ENCODE assay signal across 14 mouse cellular contexts in genomic region chrX:102065213-102065775, GRCm38 (mm10). TPM values are rescaled to one million over a fixed set of nuclear protein-coding genes. Genes with fewer than 3 reads are reported as not detected.
DNase-seq lines count a peak whose midpoint lies in the region; ATAC-seq and TF ChIP-seq lines count a peak whose summit lies in the region.
"Had no signal": no experiment of that assay in that cellular context is flagged by ENCODE, and none has a peak within 500 bp of the region (broad histone marks: within the 10 kb centered on the region; RNA-seq: fewer than 3 reads in every experiment).

No protein-coding gene starts in this region.

- no peak overlapping the region for H3K4me2 ChIP-seq in midbrain, embryonic 16.5 days (ENCODE audit: low read length)
- H3K4me2 ChIP-seq: heart, embryonic 11.5 days; hindbrain, embryonic 13.5 days had no signal

- WGBS in midbrain, embryonic 16.5 days = 47% methylated on average over 4 of the region's 4 CpGs
- WGBS in midbrain, embryonic 10.5 days = 40% methylated on average over 4 of the region's 4 CpGs
- WGBS in macrophage (ENCODE audit: missing documents) = 50% methylated on average over 4 of the region's 4 CpGs

- no peaks in the 10 kb centered on the region for H3K27me3 ChIP-seq in midbrain, embryonic 16.5 days (ENCODE audit: control insufficient read depth, insufficient read depth, low read depth, low read length)
- H3K27me3 ChIP-seq in midbrain, embryonic 10.5 days (ENCODE audit: low read depth, poor library complexity, severe bottlenecking) = peaks cover 100% of the 10 kb centered on the region

- DNase-seq in gastrocnemius, adult 2 months = no peak
- DNase-seq in gastrocnemius, postnatal 4 days (ENCODE audit: low spot score in 2 of 2) = no peak
- DNase-seq in midbrain, embryonic 10.5 days (ENCODE audit: low spot score) = no peak
- DNase-seq in left cerebral cortex, adult 11 months (ENCODE audit: low spot score) = no peak
- no peak for DNase-seq in adrenal gland, adult 8-10 months
- DNase-seq: adrenal gland, postnatal 36 days had no signal

- H3K79me2 ChIP-seq in macrophage (ENCODE audit: inconsistent target) = no peaks in the 10 kb centered on the region

- H3K27ac ChIP-seq in gastrocnemius, adult 2 months = peak overlapping the region; percentile 35; the same call in 1 of the 2 replicates
- no peak overlapping the region for H3K27ac ChIP-seq in midbrain, embryonic 16.5 days (ENCODE audit: low read length)
- H3K27ac ChIP-seq in midbrain, embryonic 10.5 days (replicated peaks) = no peak overlapping the region
- H3K27ac ChIP-seq in macrophage = peak overlapping the region; percentile 29
- H3K27ac ChIP-seq: hindbrain, embryonic 13.5 days; limb, embryonic 10.5 days had no signal

- H3K4me3 ChIP-seq in gastrocnemius, adult 2 months = no peak overlapping the region
- no peak overlapping the region for H3K4me3 ChIP-seq in midbrain, embryonic 16.5 days (ENCODE audit: low read depth, low read length)
- no peak overlapping the region for H3K4me3 ChIP-seq in midbrain, embryonic 10.5 days
- no peak overlapping the region for H3K4me3 ChIP-seq in macrophage (ENCODE audit: inconsistent target)
- H3K4me3 ChIP-seq: hindbrain, embryonic 13.5 days; limb, embryonic 10.5 days had no signal

- H3K4me1 ChIP-seq in midbrain, embryonic 16.5 days (ENCODE audit: control insufficient read depth, insufficient read depth, low read length) = peaks cover 14% of the 10 kb centered on the region; the same call in 1 of the 2 replicates
- H3K4me1 ChIP-seq in midbrain, embryonic 10.5 days = peaks cover 37% of the 10 kb centered on the region

- TF ChIP-seq CTCF in gastrocnemius, adult 2 months (IDR thresholded peaks at IDR 0.05) = no peak

- ATAC-seq in midbrain, embryonic 16.5 days = no peak
- ATAC-seq: liver, postnatal 0 days had no signal

- intact Hi-C loops in gastrocnemius, adult 2 months (cut with DNase I) = loop anchor here (5.0 to 10.0 kb wide), 2 partner anchors 83 to 260 kb away; no protein-coding TSS in a partner anchor

- no peaks in the 10 kb centered on the region for H3K36me3 ChIP-seq in midbrain, embryonic 16.5 days (ENCODE audit: control insufficient read depth, insufficient read depth, low read length)
- H3K36me3 ChIP-seq in midbrain, embryonic 10.5 days = peaks cover 19% of the 10 kb centered on the region
- no peaks in the 10 kb centered on the region for H3K36me3 ChIP-seq in macrophage (ENCODE audit: inconsistent target)
- H3K36me3 ChIP-seq: G1E; hindbrain, embryonic 13.5 days had no signal

- H3K9me3 ChIP-seq in midbrain, embryonic 16.5 days (replicated peaks; ENCODE audit: control insufficient read depth, low read length, poor library complexity, severe bottlenecking) = no peaks in the 10 kb centered on the region
- no peaks in the 10 kb centered on the region for H3K9me3 ChIP-seq in midbrain, embryonic 10.5 days (replicated peaks)
- H3K9me3 ChIP-seq: G1E; hindbrain, embryonic 13.5 days; limb, embryonic 10.5 days had no signal

- 0 out of 2 replicates have a peak overlapping the region, but pooled peaks have one; percentile 6 for H3K9ac ChIP-seq in midbrain, embryonic 16.5 days (ENCODE audit: low read depth, low read length)
- H3K9ac ChIP-seq: forebrain, postnatal 0 days; hindbrain, embryonic 13.5 days; liver, postnatal 0 days had no signal

RNA-seq across cellular contexts. Expression of gene Rtl5, which starts 5.8 kb away (rescaled TPM):
- total RNA-seq in gastrocnemius, adult 2 months (2021) = under 1 TPM; 0.53 to 0.94 TPM
- 1 to 10 TPM; 2.9 to 3.6 TPM for total RNA-seq in gastrocnemius, postnatal 4 days (2021)
- 9.7 and 13.5 TPM in 2 replicates for polyA plus RNA-seq in midbrain, embryonic 16.5 days (2015; fragmentation: Nextera tagmentation; extraction: Ambion mirVana)
- 4.0 and 4.8 TPM in 2 replicates for polyA plus RNA-seq in midbrain, embryonic 10.5 days (2016; fragmentation: Nextera tagmentation; extraction: Ambion mirVana)
- total RNA-seq in macrophage (2018; cell fraction: chromatin; rRNA removed) = 10 to 100 TPM in 19 of 26 experiments, 1 to 10 TPM in 7; 5.0 to 83.3 (median 14.5) TPM
- 10 to 100 TPM in 20 of 26 experiments, 1 to 10 TPM in 6; 6.2 to 28.4 (median 14.0) TPM for total RNA-seq in macrophage (2018; cell fraction: cytosol; rRNA removed)
- total RNA-seq in macrophage (2018; cell fraction: nucleus; rRNA removed) = 10 to 100 TPM in 25 of 26 experiments, 1 to 10 TPM in 1; 8.4 to 57.4 (median 25.4) TPM
- polyA plus RNA-seq in macrophage (2018) = 7.6 to 21.8 TPM (median 8.2 TPM) in 3 replicates
- 10 to 100 TPM in 2 of 4 experiments, 1 to 10 TPM in 2; 7.8 to 15.2 (median 11.5) TPM for total RNA-seq in adrenal gland, adult 8-10 months (2022)
- polyA plus RNA-seq: G1E had no signal

RNA-seq across cellular contexts. Expression of gene Pin4, which starts 54.0 kb away (rescaled TPM):
- 10 to 100 TPM; 25.0 to 40.3 TPM for total RNA-seq in gastrocnemius, adult 2 months (2021)
- total RNA-seq in gastrocnemius, postnatal 4 days (2021) = 10 to 100 TPM; 38.8 to 42.2 TPM
- 44.8 and 55.2 TPM in 2 replicates for polyA plus RNA-seq in midbrain, embryonic 16.5 days (2015; fragmentation: Nextera tagmentation; extraction: Ambion mirVana)
- 67.8 and 70.2 TPM in 2 replicates for polyA plus RNA-seq in midbrain, embryonic 10.5 days (2016; fragmentation: Nextera tagmentation; extraction: Ambion mirVana)
- total RNA-seq in macrophage (2018; cell fraction: chromatin; rRNA removed) = 10 to 100 TPM in 10 of 26 experiments, 1 to 10 TPM in 14, not detected in 2; 3.3 to 18.0 (median 8.7) TPM
- 100 to 1,000 TPM in 12 of 26 experiments, 10 to 100 TPM in 14; 75.4 to 168 (median 94.8) TPM for total RNA-seq in macrophage (2018; cell fraction: cytosol; rRNA removed)
- 10 to 100 TPM in 25 of 26 experiments, 1 to 10 TPM in 1; 9.5 to 46.9 (median 24.0) TPM for total RNA-seq in macrophage (2018; cell fraction: nucleus; rRNA removed)
- polyA plus RNA-seq in macrophage (2018) = 109 to 182 TPM (median 119 TPM) in 3 replicates
- total RNA-seq in adrenal gland, adult 8-10 months (2022) = 10 to 100 TPM; 17.4 to 90.6 (median 27.7) TPM

Comparison
In these comparisons a context has a peak if more than half of its experiments do, and no peak if none do; other contexts are left out.
1. H3K27ac ChIP-seq: peak in gastrocnemius, adult 2 months (single experiment) and macrophage (single experiment); none in midbrain, embryonic 16.5 days (single experiment) and midbrain, embryonic 10.5 days (single experiment).